Mouse (Mus musculus): Measurements from ENCODE around the gene Ube2s. TPM values are rescaled to one million over a fixed set of nuclear protein-coding genes. Genes with fewer than 3 reads are reported as not detected.

The Ube2s gene
- 224 and 291 TPM in 2 replicates for polyA plus RNA-seq (2012; rRNA removed)

GRCm38 (mm10) chr7:4812303-4813104, at the start of gene Ube2s:
Gene Ube2s, minus strand, starts transcription at chr7:4812590.

GRCm38 (mm10) chr7:4844245-4844916, 32.0 kb upstream of the Ube2s start, which contains the start of gene Shisa7:
Gene Shisa7, minus strand, starts transcription at chr7:4844696.

GRCm38 (mm10) chr7:4792278-4793212, 19.8 kb downstream of the Ube2s start, which contains the start of gene Rpl28:
Gene Rpl28, plus strand, starts transcription at chr7:4792874.

GRCm38 (mm10) chr7:4789436-4789935, 22.9 kb downstream of the Ube2s start, which contains the start of gene Tmem238:
Gene Tmem238, minus strand, starts transcription at chr7:4789656.

GRCm38 (mm10) chr7:4782759-4783158, 29.6 kb downstream of the Ube2s start, which contains the start of the genes Il11 and Tmem190:
Gene Il11, minus strand, starts transcription at chr7:4782859.
Gene Tmem190, plus strand, starts transcription at chr7:4782937.

GRCm38 (mm10) chr7:4771202-4771601, 41.2 kb downstream of the Ube2s start, which contains the start of gene Fam71e2:
Gene Fam71e2, minus strand, starts transcription at chr7:4771302.

GRCm38 (mm10) chr7:4752821-4753570, 59.4 kb downstream of the Ube2s start, which contains the start of gene Cox6b2:
Gene Cox6b2, minus strand, starts transcription at chr7:4753094.

Other genes with a start within 250 kb of the Ube2s start
- gene Ptprh, start 208.5 kb downstream of the Ube2s start, polyA plus RNA-seq (2012; rRNA removed): 0.01 TPM in 1 of 2 replicates, not detected in the other
- gene Tmem86b, start 181.2 kb downstream of the Ube2s start, polyA plus RNA-seq (2012; rRNA removed): 28.2 and 34.6 TPM in 2 replicates
- gene Ppp6r1, start 153.6 kb downstream of the Ube2s start, polyA plus RNA-seq (2012; rRNA removed): 27.4 and 32.4 TPM in 2 replicates
- gene Hspbp1, start 127.5 kb downstream of the Ube2s start, polyA plus RNA-seq (2012; rRNA removed): 27.9 and 31.5 TPM in 2 replicates
- gene Brsk1, start 122.0 kb downstream of the Ube2s start, polyA plus RNA-seq (2012; rRNA removed): 0.37 and 0.41 TPM in 2 replicates
- gene Tmem150b, start 87.3 kb downstream of the Ube2s start, polyA plus RNA-seq (2012; rRNA removed): 0.30 and 0.32 TPM in 2 replicates
- 68.0 and 81.2 TPM in 2 replicates for gene Kmt5c, start 72.5 kb downstream of the Ube2s start, polyA plus RNA-seq (2012; rRNA removed)
- 104 and 108 TPM in 2 replicates for gene Cox6b2, start 59.5 kb downstream of the Ube2s start, polyA plus RNA-seq (2012; rRNA removed)
- gene Fam71e2, start 41.3 kb downstream of the Ube2s start, polyA plus RNA-seq (2012; rRNA removed): not detected in 2 replicates
- gene Il11, start 29.7 kb downstream of the Ube2s start, polyA plus RNA-seq (2012; rRNA removed): 0.02 TPM in 2 replicates
- not detected in 2 replicates for gene Tmem190, start 29.7 kb downstream of the Ube2s start, polyA plus RNA-seq (2012; rRNA removed)
- 6.5 and 7.0 TPM in 2 replicates for gene Tmem238, start 22.9 kb downstream of the Ube2s start, polyA plus RNA-seq (2012; rRNA removed)
- gene Rpl28, start 19.7 kb downstream of the Ube2s start, polyA plus RNA-seq (2012; rRNA removed): 272 and 305 TPM in 2 replicates
- 0.01 and 0.02 TPM in 2 replicates for gene Shisa7, start 32.1 kb upstream of the Ube2s start, polyA plus RNA-seq (2012; rRNA removed)
- gene Isoc2b, start 57.7 kb upstream of the Ube2s start, polyA plus RNA-seq (2012; rRNA removed): 1.9 and 2.1 TPM in 2 replicates
- 5.9 and 6.6 TPM in 2 replicates for gene Isoc2a, start 64.6 kb upstream of the Ube2s start, polyA plus RNA-seq (2012; rRNA removed)
- gene Gm36210, start 93.9 kb upstream of the Ube2s start, polyA plus RNA-seq (2012; rRNA removed): 0.07 and 0.08 TPM in 2 replicates
- 2.6 and 2.8 TPM in 2 replicates for gene Zfp628, start 102.6 kb upstream of the Ube2s start, polyA plus RNA-seq (2012; rRNA removed)
- gene Nat14, start 109.4 kb upstream of the Ube2s start, polyA plus RNA-seq (2012; rRNA removed): 0.36 and 0.53 TPM in 2 replicates
- 0.08 and 0.35 TPM in 2 replicates for gene Ssc5d, start 113.2 kb upstream of the Ube2s start, polyA plus RNA-seq (2012; rRNA removed)
- not detected in 2 replicates for gene Sbk2, start 151.8 kb upstream of the Ube2s start, polyA plus RNA-seq (2012; rRNA removed)
- 0.02 TPM in 1 of 2 replicates, not detected in the other for gene Sbk3, start 158.6 kb upstream of the Ube2s start, polyA plus RNA-seq (2012; rRNA removed)
- 6.4 and 7.8 TPM in 2 replicates for gene Zfp579, start 183.6 kb upstream of the Ube2s start, polyA plus RNA-seq (2012; rRNA removed)
- gene Zfp524, start 201.8 kb upstream of the Ube2s start, polyA plus RNA-seq (2012; rRNA removed): 8.2 and 9.0 TPM in 2 replicates
- gene Fiz1, start 202.1 kb upstream of the Ube2s start, polyA plus RNA-seq (2012; rRNA removed): 11.0 and 12.0 TPM in 2 replicates
- gene Gm44973, start 202.9 kb upstream of the Ube2s start, polyA plus RNA-seq (2012; rRNA removed): 0.05 and 0.06 TPM in 2 replicates
- 4.9 and 5.9 TPM in 2 replicates for gene Zfp865, start 207.8 kb upstream of the Ube2s start, polyA plus RNA-seq (2012; rRNA removed)
- gene Ccdc106, start 208.0 kb upstream of the Ube2s start, polyA plus RNA-seq (2012; rRNA removed): 0.42 and 0.45 TPM in 2 replicates
- not detected in 2 replicates for gene 4632433K11Rik, start 221.5 kb upstream of the Ube2s start, polyA plus RNA-seq (2012; rRNA removed)
- 0.83 and 1.1 TPM in 2 replicates for gene Zfp784, start 225.9 kb upstream of the Ube2s start, polyA plus RNA-seq (2012; rRNA removed)
- 1.2 and 1.3 TPM in 2 replicates for gene Zfp580, start 238.9 kb upstream of the Ube2s start, polyA plus RNA-seq (2012; rRNA removed)
- gene U2af2, start 249.6 kb upstream of the Ube2s start, polyA plus RNA-seq (2012; rRNA removed): 130 and 139 TPM in 2 replicates

Data from liver, embryonic 14 days (tissue).